Mouse (Mus musculus): ENCODE results near the gene Znrd1. TPM values are rescaled to one million over a fixed set of nuclear protein-coding genes. Genes with fewer than 3 reads are reported as not detected.
A peak's percentile ranks its signal among the peaks of the same experiment; 100 is the strongest.
"Not testable (repeated sequence)": the region's sequence is repeated elsewhere in the genome, so short reads cannot be mapped to it uniquely, and the experiment has no call there.

Gene Znrd1
- total and polyA plus RNA-seq, 2 experiments = 13.7 to 14.8 TPM

GRCm38 (mm10) chr17:36997033-36997735 lies 38.8 kb upstream of the Znrd1 start:
- Histone ChIP-seq H3K27ac (replicated peaks; ENCODE audit: insufficient read depth, low read depth, low read length) (no peak overlapping the region), H3K9ac (ENCODE audit: low read depth, low read length) (no peak overlapping the region), H3K79me2 (ENCODE audit: control insufficient read depth, insufficient read depth, low read length) (no peaks in the 10 kb centered on the region), H3K36me3 (ENCODE audit: control insufficient read depth, insufficient read depth, low read length) (no peaks in the 10 kb centered on the region), H3K27me3 (ENCODE audit: control insufficient read depth, insufficient read depth, low read length) (no peaks in the 10 kb centered on the region), H3K4me1 (ENCODE audit: control insufficient read depth, insufficient read depth, low read length) (peaks cover 3% of the 10 kb centered on the region), H3K4me3 (ENCODE audit: insufficient read depth, low read depth, low read length) (no peak overlapping the region)
- TF ChIP-seq POLR2A (IDR thresholded peaks at IDR 0.05; ENCODE audit: extremely low read depth, insufficient read depth, low read length) = no peak
- TF ChIP-seq CTCF (IDR thresholded peaks at IDR 0.05; ENCODE audit: low read depth, low read length) = peak; percentile 76
- peak; percentile 57 for DNase-seq (ENCODE audit: extremely low read depth, low read depth, low spot score)
- whole genome bisulfite sequencing = 27% methylated on average over 7 of the region's 7 CpGs

- Histone ChIP-seq H3K27me3 (ENCODE audit: control insufficient read depth, insufficient read depth, low read length) (no peaks in the 10 kb centered on the region), H3K4me3 (ENCODE audit: insufficient read depth, low read depth, low read length) (no peak overlapping the region), H3K36me3 (ENCODE audit: control insufficient read depth, insufficient read depth, low read length) (no peaks in the 10 kb centered on the region), H3K79me2 (ENCODE audit: control insufficient read depth, insufficient read depth, low read length) (no peaks in the 10 kb centered on the region), H3K9ac (ENCODE audit: low read depth, low read length) (no peak overlapping the region), H3K27ac (replicated peaks; ENCODE audit: insufficient read depth, low read depth, low read length) (no peak overlapping the region), H3K4me1 (ENCODE audit: control insufficient read depth, insufficient read depth, low read length) (peaks cover 3% of the 10 kb centered on the region)
- DNase-seq (ENCODE audit: extremely low read depth, low read depth, low spot score) = peak; percentile 24
- 50% methylated on average over 3 of the region's 3 CpGs for WGBS
- TF ChIP-seq CTCF (IDR thresholded peaks at IDR 0.05; ENCODE audit: low read depth, low read length) = no peak
- no peak for TF ChIP-seq POLR2A (IDR thresholded peaks at IDR 0.05; ENCODE audit: extremely low read depth, insufficient read depth, low read length)
Measured at GRCm38 (mm10) chr17:36995448-36995847, 37.1 kb upstream of the Znrd1 start.

GRCm38 (mm10) chr17:36994528-36994927 lies 36.2 kb upstream of the Znrd1 start:
- Histone ChIP-seq H3K79me2 (ENCODE audit: control insufficient read depth, insufficient read depth, low read length) (no peaks in the 10 kb centered on the region), H3K36me3 (ENCODE audit: control insufficient read depth, insufficient read depth, low read length) (no peaks in the 10 kb centered on the region), H3K4me1 (ENCODE audit: control insufficient read depth, insufficient read depth, low read length) (peaks cover 3% of the 10 kb centered on the region), H3K27me3 (ENCODE audit: control insufficient read depth, insufficient read depth, low read length) (no peaks in the 10 kb centered on the region), H3K27ac (replicated peaks; ENCODE audit: insufficient read depth, low read depth, low read length) (no peak overlapping the region), H3K9ac (ENCODE audit: low read depth, low read length) (no peak overlapping the region), H3K4me3 (ENCODE audit: insufficient read depth, low read depth, low read length) (no peak overlapping the region)
- no peak for TF ChIP-seq CTCF (IDR thresholded peaks at IDR 0.05; ENCODE audit: low read depth, low read length)
- TF ChIP-seq POLR2A (IDR thresholded peaks at IDR 0.05; ENCODE audit: extremely low read depth, insufficient read depth, low read length) = no peak
- no peak for DNase-seq (ENCODE audit: extremely low read depth, low read depth, low spot score)
- WGBS = 95% methylated on average over 2 of the region's 2 CpGs

- peaks cover 1% of the 10 kb centered on the region; the same call in 1 of the 2 replicates for H3K27me3 ChIP-seq (ENCODE audit: control insufficient read depth, insufficient read depth, low read length)
- H3K9ac ChIP-seq (ENCODE audit: low read depth, low read length) = no peak overlapping the region
- no peak for TF ChIP-seq CTCF (IDR thresholded peaks at IDR 0.05; ENCODE audit: low read depth, low read length)
- no peak for TF ChIP-seq POLR2A (IDR thresholded peaks at IDR 0.05; ENCODE audit: extremely low read depth, insufficient read depth, low read length)
- 93% methylated on average over 4 of the region's 4 CpGs for WGBS
- H3K4me3 ChIP-seq (ENCODE audit: insufficient read depth, low read depth, low read length) = no peak overlapping the region
- no peaks in the 10 kb centered on the region for H3K36me3 ChIP-seq (ENCODE audit: control insufficient read depth, insufficient read depth, low read length)
- no peaks in the 10 kb centered on the region for H3K79me2 ChIP-seq (ENCODE audit: control insufficient read depth, insufficient read depth, low read length)
- no peak for DNase-seq (ENCODE audit: extremely low read depth, low read depth, low spot score)
- H3K4me1 ChIP-seq (ENCODE audit: control insufficient read depth, insufficient read depth, low read length) = peaks cover 3% of the 10 kb centered on the region
- no peak overlapping the region for H3K27ac ChIP-seq (replicated peaks; ENCODE audit: insufficient read depth, low read depth, low read length)
Measured at GRCm38 (mm10) chr17:36993770-36994325, 35.5 kb upstream of the Znrd1 start.

GRCm38 (mm10) chr17:36992336-36993104 lies 34.2 kb upstream of the Znrd1 start:
- H3K4me3 ChIP-seq (ENCODE audit: insufficient read depth, low read depth, low read length) = no peak overlapping the region
- peaks cover 7% of the 10 kb centered on the region; the same call in 1 of the 2 replicates for H3K27me3 ChIP-seq (ENCODE audit: control insufficient read depth, insufficient read depth, low read length)
- H3K36me3 ChIP-seq (ENCODE audit: control insufficient read depth, insufficient read depth, low read length) = no peaks in the 10 kb centered on the region
- H3K79me2 ChIP-seq (ENCODE audit: control insufficient read depth, insufficient read depth, low read length) = no peaks in the 10 kb centered on the region
- 58% methylated on average over 3 of the region's 3 CpGs for WGBS
- H3K4me1 ChIP-seq (ENCODE audit: control insufficient read depth, insufficient read depth, low read length) = peaks cover 3% of the 10 kb centered on the region
- DNase-seq (ENCODE audit: extremely low read depth, low read depth, low spot score) = no peak
- H3K27ac ChIP-seq (replicated peaks; ENCODE audit: insufficient read depth, low read depth, low read length) = no peak overlapping the region
- no peak for TF ChIP-seq POLR2A (IDR thresholded peaks at IDR 0.05; ENCODE audit: extremely low read depth, insufficient read depth, low read length)
- no peak for TF ChIP-seq CTCF (IDR thresholded peaks at IDR 0.05; ENCODE audit: low read depth, low read length)
- no peak overlapping the region for H3K9ac ChIP-seq (ENCODE audit: low read depth, low read length)

GRCm38 (mm10) chr17:36990630-36991029 lies 32.3 kb upstream of the Znrd1 start:
- H3K4me1 ChIP-seq (ENCODE audit: control insufficient read depth, insufficient read depth, low read length); H3K27ac ChIP-seq (replicated peaks; ENCODE audit: insufficient read depth, low read depth, low read length); H3K27me3 ChIP-seq (ENCODE audit: control insufficient read depth, insufficient read depth, low read length); H3K36me3 ChIP-seq (ENCODE audit: control insufficient read depth, insufficient read depth, low read length); H3K9ac ChIP-seq (ENCODE audit: low read depth, low read length); DNase-seq (ENCODE audit: extremely low read depth, low read depth, low spot score); H3K79me2 ChIP-seq (ENCODE audit: control insufficient read depth, insufficient read depth, low read length); H3K4me3 ChIP-seq (ENCODE audit: insufficient read depth, low read depth, low read length): not testable (repeated sequence)
- WGBS = 95% methylated on average over 6 of the region's 6 CpGs
